Mouse (Mus musculus) adipocyte (in vitro differentiated cells): ENCODE results near the gene Olfr1311.
"Not testable (repeated sequence)": the region's sequence is repeated elsewhere in the genome, so short reads cannot be mapped to it uniquely, and the experiment has no call there.

Source experiments
- DNase-seq: peaks from one replicate; pipeline ENCODE4 v3.0.0-alpha.2; 2016; ENCODE audit warnings: low spot score

Olfr1311 gene

DNA sequence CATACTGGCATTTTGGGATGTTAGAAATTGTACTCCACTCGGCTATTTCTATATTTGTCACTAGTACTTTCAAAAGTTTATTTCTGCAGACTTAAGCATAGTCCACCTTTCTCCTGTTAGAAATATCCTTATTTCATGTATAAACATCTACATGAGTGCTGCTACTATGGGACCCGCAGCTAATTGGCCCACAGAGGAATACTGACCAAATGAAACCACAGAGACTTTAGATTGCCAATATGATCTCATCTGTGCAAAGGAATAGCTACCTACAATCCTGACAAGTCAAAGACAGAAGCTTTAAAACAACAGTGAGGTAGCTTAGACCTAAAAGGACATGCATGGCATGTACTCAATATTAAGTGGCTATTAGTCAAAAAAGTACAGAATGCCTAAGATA, at the start of gene Olfr1311:
Gene Olfr1311, minus strand, starts transcription at position 101 of the 400 bp plus-strand sequence.
- DNase-seq = no peak

DNA sequence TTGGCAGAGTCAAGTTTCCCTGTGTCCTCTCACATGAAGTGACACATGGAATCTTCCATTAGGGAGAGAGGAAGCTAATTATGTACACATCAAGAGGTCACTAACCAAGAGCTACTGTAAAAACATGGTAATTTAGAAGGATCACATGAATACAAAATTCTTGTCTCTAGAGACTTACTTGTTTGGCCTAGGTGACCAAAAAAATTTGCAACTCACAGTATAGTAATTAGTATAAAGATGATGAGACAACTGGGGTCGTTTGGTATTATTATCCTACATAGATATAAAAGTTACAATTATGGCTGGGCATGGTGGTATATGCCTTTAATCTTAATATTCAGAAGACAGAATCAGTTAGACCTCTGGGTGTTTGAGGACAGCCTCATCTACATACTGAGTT, 25.9 kb upstream of the Olfr1311 start, which contains the start of gene Olfr1312:
Gene Olfr1312, minus strand, starts transcription at position 101 of the 400 bp plus-strand sequence.
- DNase-seq = no peak

DNA sequence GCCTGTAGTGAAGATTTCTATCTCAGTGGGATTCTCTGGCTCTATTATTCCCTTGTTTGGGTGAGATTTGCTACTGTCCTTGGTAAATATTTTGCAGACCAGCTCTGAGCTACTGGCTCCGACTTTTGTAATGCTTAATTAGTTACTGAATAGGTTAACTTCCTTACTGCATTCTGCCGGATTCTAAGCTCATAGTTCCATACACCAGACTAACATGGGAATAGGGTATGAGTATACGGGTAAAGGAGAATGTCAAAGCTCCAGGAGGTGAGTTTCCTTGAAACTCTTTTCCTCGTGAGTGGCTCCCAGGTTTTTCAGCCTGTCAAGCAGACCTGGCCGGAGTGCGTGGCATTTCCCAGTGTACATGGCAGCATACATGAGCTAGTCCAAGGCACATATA, 2.8 kb upstream of the Olfr1311 start:
- not testable (repeated sequence) for DNase-seq

DNA sequence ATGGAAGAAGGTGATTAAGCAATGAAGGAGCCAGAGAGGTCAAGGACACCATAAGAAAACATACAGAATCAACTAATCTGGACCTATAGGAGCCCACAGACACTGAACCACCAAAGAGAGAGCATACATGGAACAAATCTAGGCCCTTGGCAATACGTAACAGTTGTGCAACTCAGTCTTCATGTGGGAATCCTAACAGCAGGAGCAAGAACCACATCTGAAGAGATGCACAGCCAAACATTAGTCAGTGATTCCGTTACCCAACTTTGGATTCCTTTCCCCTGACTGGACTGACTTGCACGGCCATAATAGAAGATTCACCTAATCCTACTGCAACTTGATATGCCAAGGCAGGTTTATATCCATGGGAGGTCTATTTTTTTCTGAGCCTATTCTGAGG, 9.3 kb downstream of the Olfr1311 start:
- no peak for DNase-seq

DNA sequence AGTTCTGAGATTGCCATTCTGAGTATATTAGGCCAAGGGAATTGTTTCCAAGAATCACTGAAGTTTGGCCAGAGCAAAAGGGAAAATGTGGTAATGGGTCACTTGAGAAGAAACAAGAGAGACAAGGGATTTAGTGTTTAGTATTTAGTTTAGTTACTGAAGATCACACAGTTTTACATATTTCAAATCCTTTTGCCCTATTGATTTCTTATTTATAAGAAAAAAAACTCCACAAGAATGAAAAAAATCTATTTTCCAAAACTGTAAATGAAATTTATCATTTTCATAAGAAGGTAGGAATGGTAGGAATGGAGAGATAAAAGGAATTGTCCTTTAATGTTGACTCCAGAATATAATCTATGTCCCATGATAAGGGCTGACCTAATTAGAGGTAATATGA, 11.6 kb downstream of the Olfr1311 start, which contains the start of gene Olfr1310:
Gene Olfr1310, minus strand, starts transcription at position 101 of the 400 bp plus-strand sequence.
- no peak for DNase-seq

DNA sequence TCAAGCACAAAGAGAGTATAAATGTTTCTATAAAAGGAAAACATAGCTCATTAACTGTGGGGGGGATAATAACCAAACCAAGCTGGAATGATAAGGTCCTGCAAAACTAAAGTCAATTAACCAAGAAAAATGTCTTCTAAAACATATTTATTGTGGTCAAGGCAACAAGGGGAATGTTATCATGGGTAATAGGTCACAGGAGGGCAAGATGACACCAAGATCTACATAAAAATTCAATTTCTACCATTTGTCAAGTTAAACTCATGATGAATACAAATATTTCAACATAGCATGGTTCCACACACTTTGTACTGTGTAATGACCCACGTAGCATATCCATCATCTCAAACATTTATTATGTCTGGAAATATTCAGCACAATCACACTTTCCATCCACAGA, 34.0 kb downstream of the Olfr1311 start, which contains the start of gene Olfr1309:
Gene Olfr1309, minus strand, starts transcription at position 101 of the 400 bp plus-strand sequence.
- no peak for DNase-seq
